Mouse (Mus musculus) cerebellum, adult 11-12 months (tissue): ENCODE measurements around the gene Fam69b.

ENCODE experiments used
- DNase-seq: peaks from one replicate; pipeline ENCODE4 v3.0.0; 2022

The Fam69b gene

GRCm38 (mm10) chr2:26599965-26600364 lies 28.3 kb upstream of the Fam69b start:
- DNase-seq, result no peak

GRCm38 (mm10) chr2:26600664-26601063 lies 27.6 kb upstream of the Fam69b start:
- no peak for DNase-seq

GRCm38 (mm10) chr2:26601595-26601994 lies 26.7 kb upstream of the Fam69b start:
- DNase-seq, result no peak

- DNase-seq, result no peak
Observed at GRCm38 (mm10) chr2:26602631-26603030, 25.6 kb upstream of the Fam69b start.

GRCm38 (mm10) chr2:26603159-26603558 lies 25.1 kb upstream of the Fam69b start:
- no peak for DNase-seq

GRCm38 (mm10) chr2:26603720-26604671 lies 24.3 kb upstream of the Fam69b start, which contains the start of gene Agpat2:
Gene Agpat2 (minus strand): TSS chr2:26604417.
- no peak for DNase-seq

GRCm38 (mm10) chr2:26605331-26605730 lies 22.9 kb upstream of the Fam69b start:
- no peak for DNase-seq

- DNase-seq, result no peak
Observed at GRCm38 (mm10) chr2:26606579-26606978, 21.7 kb upstream of the Fam69b start.

- no peak for DNase-seq
Observed at GRCm38 (mm10) chr2:26607056-26607910, 21.0 kb upstream of the Fam69b start.

GRCm38 (mm10) chr2:26608781-26609180 lies 19.5 kb upstream of the Fam69b start:
- DNase-seq, result no peak

GRCm38 (mm10) chr2:26609261-26609661 lies 19.0 kb upstream of the Fam69b start:
- DNase-seq, result no peak

- no peak for DNase-seq
Observed at GRCm38 (mm10) chr2:26610526-26610925, 17.7 kb upstream of the Fam69b start.

GRCm38 (mm10) chr2:26611054-26611453 lies 17.2 kb upstream of the Fam69b start:
- DNase-seq, result no peak

- DNase-seq, result no peak
Observed at GRCm38 (mm10) chr2:26611896-26612295, 16.4 kb upstream of the Fam69b start.

- DNase-seq, result no peak
Observed at GRCm38 (mm10) chr2:26614903-26615302, 13.4 kb upstream of the Fam69b start.

- DNase-seq, result no peak
Observed at GRCm38 (mm10) chr2:26615459-26616124, 12.7 kb upstream of the Fam69b start.

- DNase-seq, result no peak
Observed at GRCm38 (mm10) chr2:26617331-26617730, 10.9 kb upstream of the Fam69b start.

- no peak for DNase-seq
Observed at GRCm38 (mm10) chr2:26617928-26618327, 10.3 kb upstream of the Fam69b start.

- no peak for DNase-seq
Observed at GRCm38 (mm10) chr2:26621246-26621645, 7.0 kb upstream of the Fam69b start.

GRCm38 (mm10) chr2:26622984-26623383 lies 5.3 kb upstream of the Fam69b start:
- DNase-seq, result no peak

- DNase-seq, result no peak
Observed at GRCm38 (mm10) chr2:26625419-26625818, 2.8 kb upstream of the Fam69b start.

GRCm38 (mm10) chr2:26626081-26626480 lies 2.2 kb upstream of the Fam69b start:
- no peak for DNase-seq
